Mouse (Mus musculus): ENCODE data around the gene Podxl2. TPM values are rescaled to one million over a fixed set of nuclear protein-coding genes. Genes with fewer than 3 reads are reported as not detected.

The Podxl2 gene
- polyA plus RNA-seq, 1 experiment = not detected

DNA sequence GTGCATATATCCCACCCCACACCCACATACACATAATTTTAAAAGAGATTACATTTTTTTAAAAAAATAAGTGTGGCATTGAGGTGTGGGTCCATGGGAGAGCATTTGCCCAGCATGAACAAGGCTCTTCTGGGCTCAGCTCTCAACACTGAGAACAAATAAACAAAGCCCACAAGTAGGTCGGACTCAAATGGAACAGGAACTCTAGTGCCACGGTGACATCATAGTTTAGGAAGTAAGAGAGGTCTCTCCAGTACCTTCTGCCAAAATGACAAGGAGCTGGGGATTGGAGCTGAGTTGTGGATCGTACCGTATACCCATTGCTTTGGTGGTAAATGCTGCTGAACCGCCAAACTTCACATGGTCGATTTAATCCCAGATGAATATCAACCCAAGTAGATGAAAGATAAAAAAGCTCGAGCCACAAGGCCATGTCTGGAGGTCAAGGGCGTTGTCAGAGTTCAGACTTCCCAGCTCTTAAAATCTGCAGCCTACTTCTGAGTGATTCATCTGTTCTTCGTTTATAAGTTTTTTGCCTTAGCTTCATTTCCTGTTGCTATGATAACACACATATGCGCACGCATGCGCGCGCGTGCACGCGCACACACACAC is 69.8 kb downstream of the Podxl2 start:
- Histone ChIP-seq H3K4me3 (ENCODE audit: insufficient read depth, low read depth, low read length) (no peak overlapping the region), H3K4me1 (ENCODE audit: control insufficient read depth, insufficient read depth, low read length) (peaks cover 23% of the 10 kb centered on the region), H3K27ac (ENCODE audit: insufficient read depth, low read depth, low read length) (no peak overlapping the region)
- TF ChIP-seq POLR2A (IDR thresholded peaks at IDR 0.05; ENCODE audit: insufficient read depth, low read depth, low read length) = no peak
- no peak for TF ChIP-seq CTCF (IDR thresholded peaks at IDR 0.05; ENCODE audit: insufficient read depth, low read depth, low read length)
- WGBS = 87% methylated on average over 17 of the region's 17 CpGs

DNA sequence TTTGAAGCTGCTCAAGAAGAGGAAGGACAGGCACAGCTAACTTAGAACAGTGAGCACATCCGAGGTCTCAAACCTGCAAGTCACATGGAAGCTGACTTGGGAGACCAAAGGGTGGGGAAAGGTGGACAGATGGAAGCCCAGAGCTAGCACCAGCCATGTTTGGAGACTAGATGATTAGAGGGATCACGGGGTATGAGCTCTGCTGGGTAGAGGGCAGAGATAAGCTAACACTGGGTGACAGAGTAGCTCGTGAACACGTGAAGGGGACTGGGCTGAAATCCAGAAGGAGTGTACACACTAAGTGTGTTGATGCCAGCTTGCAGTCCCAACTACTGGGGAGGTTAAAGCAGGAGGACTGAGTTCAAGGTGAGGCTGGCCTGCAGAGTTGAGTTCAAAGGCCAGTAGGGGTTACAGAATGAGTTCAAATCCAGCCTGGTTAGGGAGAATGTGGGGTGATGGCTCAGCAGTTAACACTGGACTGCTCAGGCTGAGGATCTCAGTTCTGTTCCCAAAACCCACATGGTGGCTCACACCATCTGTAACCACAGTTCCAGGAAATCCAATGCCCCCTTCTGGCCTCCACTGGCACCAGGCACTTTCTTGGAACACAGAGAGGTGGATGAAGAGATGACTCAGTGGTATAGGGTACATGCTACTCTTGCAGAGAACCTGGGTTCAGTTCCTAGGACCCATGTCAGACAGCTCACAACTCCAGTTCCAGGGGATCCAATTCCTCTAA is 70.7 kb downstream of the Podxl2 start:
- H3K4me1 ChIP-seq (ENCODE audit: control insufficient read depth, insufficient read depth, low read length) = peaks cover 14% of the 10 kb centered on the region
- TF ChIP-seq POLR2A (IDR thresholded peaks at IDR 0.05; ENCODE audit: insufficient read depth, low read depth, low read length) (no peak), CTCF (IDR thresholded peaks at IDR 0.05; ENCODE audit: insufficient read depth, low read depth, low read length) (no peak)
- no peak overlapping the region for H3K27ac ChIP-seq (ENCODE audit: insufficient read depth, low read depth, low read length)
- H3K4me3 ChIP-seq (ENCODE audit: insufficient read depth, low read depth, low read length) = no peak overlapping the region
- 80% methylated on average over 4 of the region's 4 CpGs for WGBS

DNA sequence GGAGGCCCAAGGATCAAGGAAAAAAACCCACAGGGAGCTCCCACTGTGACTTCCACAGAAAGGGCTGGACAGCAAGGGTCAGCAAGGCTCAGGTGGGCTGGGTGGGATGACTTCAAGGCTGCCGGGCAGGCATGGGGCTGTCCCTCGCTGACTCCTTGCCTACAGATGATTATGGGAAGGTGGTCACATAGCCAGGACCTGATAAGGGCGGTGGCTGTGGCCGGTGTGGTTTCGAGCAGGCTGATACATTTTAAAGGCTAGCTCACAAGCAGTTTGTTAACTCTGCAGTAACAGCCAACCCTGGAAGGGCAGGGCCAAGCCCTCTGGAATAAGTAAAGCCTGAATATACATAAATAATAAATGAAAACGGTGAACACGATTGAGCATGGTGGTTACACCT is 71.8 kb downstream of the Podxl2 start:
- no peak overlapping the region for H3K27ac ChIP-seq (ENCODE audit: insufficient read depth, low read depth, low read length)
- WGBS = 89% methylated on average over 7 of the region's 7 CpGs
- TF ChIP-seq POLR2A (IDR thresholded peaks at IDR 0.05; ENCODE audit: insufficient read depth, low read depth, low read length) = no peak
- TF ChIP-seq CTCF (IDR thresholded peaks at IDR 0.05; ENCODE audit: insufficient read depth, low read depth, low read length) = no peak

DNA sequence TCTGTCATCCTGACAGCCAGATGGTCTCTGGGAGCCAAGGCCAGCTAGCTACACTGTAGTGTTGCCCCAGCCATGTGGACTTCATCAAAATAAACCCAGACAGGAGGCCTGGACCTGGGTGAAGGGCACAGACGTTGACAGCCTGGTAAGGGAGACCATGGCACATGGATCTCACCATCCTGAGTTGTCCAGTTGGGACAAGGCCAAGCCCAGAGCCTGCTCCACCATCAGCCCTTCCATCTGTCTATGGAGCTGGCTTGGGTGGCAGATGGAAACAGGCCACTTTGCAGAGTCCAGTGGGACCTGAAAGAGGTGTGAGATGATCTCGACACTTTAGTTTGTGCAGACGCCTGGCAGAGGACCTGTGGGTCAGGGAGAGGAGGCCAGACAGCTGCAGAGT is 74.1 kb downstream of the Podxl2 start:
- H3K4me3 ChIP-seq (ENCODE audit: insufficient read depth, low read depth, low read length) = no peak overlapping the region
- H3K27ac ChIP-seq (ENCODE audit: insufficient read depth, low read depth, low read length) = no peak overlapping the region
- 0 out of 2 replicates have a peak, but pooled peaks cover 5% of the 10 kb centered on the region for H3K4me1 ChIP-seq (ENCODE audit: control insufficient read depth, insufficient read depth, low read length)
- 80% methylated on average over 3 of the region's 3 CpGs for WGBS
- TF ChIP-seq CTCF (IDR thresholded peaks at IDR 0.05; ENCODE audit: insufficient read depth, low read depth, low read length) = no peak

More for the DNA sequence above, 71.8 kb downstream of the Podxl2 start:
- Histone ChIP-seq H3K4me1 (ENCODE audit: control insufficient read depth, insufficient read depth, low read length) (peaks cover 7% of the 10 kb centered on the region; the same call in 1 of the 2 replicates), H3K4me3 (ENCODE audit: insufficient read depth, low read depth, low read length) (no peak overlapping the region)

DNA sequence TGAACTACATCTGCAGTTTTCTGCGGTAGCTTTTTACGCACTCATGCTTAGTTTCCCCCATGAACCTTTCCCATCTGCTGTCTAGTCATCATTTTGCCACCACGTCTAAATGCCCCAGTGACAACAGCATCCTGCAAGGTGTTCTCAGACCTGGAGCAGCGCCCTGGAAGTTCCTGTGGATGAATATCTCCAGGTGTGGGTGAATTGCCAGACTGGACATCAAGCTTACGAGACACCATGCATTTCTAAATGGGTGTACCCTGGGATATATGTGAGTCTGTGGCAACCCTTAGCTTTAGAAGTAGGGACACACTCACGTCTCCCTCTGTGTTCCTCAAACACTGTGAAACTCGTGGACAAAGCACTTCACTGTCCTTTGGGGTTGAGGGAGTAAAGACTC is 74.7 kb downstream of the Podxl2 start:
- no peak overlapping the region for H3K4me3 ChIP-seq (ENCODE audit: insufficient read depth, low read depth, low read length)
- 89% methylated on average over 7 of the region's 7 CpGs for WGBS
- no peak for TF ChIP-seq CTCF (IDR thresholded peaks at IDR 0.05; ENCODE audit: insufficient read depth, low read depth, low read length)
- TF ChIP-seq POLR2A (IDR thresholded peaks at IDR 0.05; ENCODE audit: insufficient read depth, low read depth, low read length) = no peak
- H3K4me1 ChIP-seq (ENCODE audit: control insufficient read depth, insufficient read depth, low read length) = 0 out of 2 replicates have a peak, but pooled peaks cover 5% of the 10 kb centered on the region
- H3K27ac ChIP-seq (ENCODE audit: insufficient read depth, low read depth, low read length) = no peak overlapping the region

DNA sequence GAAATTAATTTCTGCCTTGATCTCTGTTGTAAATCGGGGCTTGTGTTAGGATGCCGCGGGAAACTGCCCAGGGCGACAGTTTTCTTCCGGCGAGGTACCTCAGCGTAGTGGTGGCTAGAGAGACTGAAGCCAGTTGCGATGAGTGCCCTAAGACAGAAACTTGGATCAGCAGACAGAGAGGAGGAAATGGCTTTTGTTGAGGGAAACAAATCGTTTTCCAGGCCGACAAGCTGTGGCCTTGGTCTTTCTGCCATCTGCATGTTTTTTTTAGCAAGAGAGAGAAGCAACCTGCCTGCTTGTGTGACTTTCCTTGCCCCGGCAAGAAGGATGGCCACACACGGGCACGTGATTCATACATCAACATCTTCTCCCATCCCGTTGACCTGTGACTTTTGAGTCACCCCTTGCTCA is 80.3 kb downstream of the Podxl2 start:
- Histone ChIP-seq H3K4me3 (ENCODE audit: insufficient read depth, low read depth, low read length) (no peak overlapping the region), H3K4me1 (ENCODE audit: control insufficient read depth, insufficient read depth, low read length) (peaks cover 31% of the 10 kb centered on the region), H3K27ac (ENCODE audit: insufficient read depth, low read depth, low read length) (peak overlapping the region; percentile 49; the same call in 1 of the 2 replicates)
- 62% methylated on average over 14 of the region's 14 CpGs for WGBS
- TF ChIP-seq POLR2A (IDR thresholded peaks at IDR 0.05; ENCODE audit: insufficient read depth, low read depth, low read length) (no peak), CTCF (IDR thresholded peaks at IDR 0.05; ENCODE audit: insufficient read depth, low read depth, low read length) (no peak)

DNA sequence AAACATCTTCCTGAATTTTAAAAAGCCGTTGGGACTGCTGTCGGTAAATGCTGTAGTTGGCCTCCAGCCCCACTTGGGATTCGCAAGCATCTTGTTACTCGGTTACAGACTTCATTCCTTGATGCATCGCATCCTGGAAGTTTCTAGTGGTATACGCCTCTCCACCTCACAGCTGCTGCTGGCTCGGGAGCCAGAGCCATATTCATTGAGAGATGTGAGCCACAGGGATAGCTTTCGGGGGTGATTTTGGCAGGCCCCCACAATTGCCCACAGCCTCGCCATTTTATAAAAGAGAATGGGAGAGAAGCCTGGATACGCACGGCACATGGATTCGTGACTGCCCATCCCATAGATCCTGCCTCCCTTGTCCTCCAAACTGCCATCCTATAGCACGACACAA is 81.0 kb downstream of the Podxl2 start:
- 43% methylated on average over 13 of the region's 13 CpGs for WGBS
- Histone ChIP-seq H3K4me1 (ENCODE audit: control insufficient read depth, insufficient read depth, low read length) (peaks cover 36% of the 10 kb centered on the region), H3K27ac (ENCODE audit: insufficient read depth, low read depth, low read length) (peak overlapping the region; percentile 32; the same call in 1 of the 2 replicates), H3K4me3 (ENCODE audit: insufficient read depth, low read depth, low read length) (no peak overlapping the region)
- TF ChIP-seq CTCF (IDR thresholded peaks at IDR 0.05; ENCODE audit: insufficient read depth, low read depth, low read length) = no peak
- TF ChIP-seq POLR2A (IDR thresholded peaks at IDR 0.05; ENCODE audit: insufficient read depth, low read depth, low read length) = no peak

DNA sequence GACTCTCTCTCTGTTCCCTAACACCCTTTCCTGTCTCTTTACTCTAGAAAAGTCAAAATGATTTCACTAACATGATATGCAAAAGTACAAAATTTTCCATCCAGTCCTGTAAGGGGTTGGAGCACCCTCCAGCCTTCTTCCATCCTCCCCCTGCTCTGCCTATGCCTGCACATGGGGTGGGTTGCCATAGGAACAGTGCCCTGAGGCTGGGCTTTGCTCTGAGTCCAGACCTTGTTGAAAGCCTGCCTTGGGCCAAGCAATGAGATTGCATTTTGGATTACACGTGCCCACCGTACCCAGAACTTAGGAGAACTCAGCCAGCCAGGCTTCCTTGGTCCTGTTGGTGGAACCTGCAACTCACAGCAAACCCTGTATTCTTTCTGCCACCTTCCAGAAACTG is 81.6 kb downstream of the Podxl2 start:
- Histone ChIP-seq H3K4me3 (ENCODE audit: insufficient read depth, low read depth, low read length) (no peak overlapping the region), H3K4me1 (ENCODE audit: control insufficient read depth, insufficient read depth, low read length) (peaks cover 41% of the 10 kb centered on the region), H3K27ac (ENCODE audit: insufficient read depth, low read depth, low read length) (no peak overlapping the region)
- whole genome bisulfite sequencing = 15% methylated on average over 2 of the region's 2 CpGs
- no peak for TF ChIP-seq POLR2A (IDR thresholded peaks at IDR 0.05; ENCODE audit: insufficient read depth, low read depth, low read length)
- no peak for TF ChIP-seq CTCF (IDR thresholded peaks at IDR 0.05; ENCODE audit: insufficient read depth, low read depth, low read length)

Other genes starting within 250 kb of the Podxl2 start
- gene Kbtbd12, start 237.1 kb downstream of the Podxl2 start, polyA plus RNA-seq (2012; ENCODE audit: insufficient read depth, insufficient read length, low replicate concordance, missing spikeins) = not detected in 2 replicates
- gene Mgll, start 150.6 kb downstream of the Podxl2 start, polyA plus RNA-seq (2012; ENCODE audit: insufficient read depth, insufficient read length, low replicate concordance, missing spikeins) = not detected in 2 replicates
- gene Abtb1, start 33.1 kb downstream of the Podxl2 start, polyA plus RNA-seq (2012; ENCODE audit: insufficient read depth, insufficient read length, low replicate concordance, missing spikeins) = not detected in 2 replicates
- not detected in 2 replicates for gene Mcm2, start 23.7 kb upstream of the Podxl2 start, polyA plus RNA-seq (2012; ENCODE audit: insufficient read depth, insufficient read length, low replicate concordance, missing spikeins)
- gene Tpra1, start 27.2 kb upstream of the Podxl2 start, polyA plus RNA-seq (2012; ENCODE audit: insufficient read depth, insufficient read length, low replicate concordance, missing spikeins) = not detected in 2 replicates

Measured in olfactory bulb, adult 2 months (tissue).